Mouse (Mus musculus): ENCODE measurements at regions not wholly inside any gene's neighbourhood (a gene's known extent, or its start where the extent isn't known, plus 50 kb on each side); places are given as distances from the start of the nearest gene placed in this dataset.
"Not testable (repeated sequence)": the region's sequence is repeated elsewhere in the genome, so short reads cannot be mapped to it uniquely, and the experiment has no call there.

- H3K9ac ChIP-seq = no peak overlapping the region
- H3K4me2 ChIP-seq = no peak overlapping the region
- H3K4me3 ChIP-seq = no peak overlapping the region
- WGBS = 83% methylated on average over 3 of the region's 3 CpGs
- no peak overlapping the region for H3K27ac ChIP-seq
- no peaks in the 10 kb centered on the region for H3K9me3 ChIP-seq
- H3K4me1 ChIP-seq = no peaks in the 10 kb centered on the region
- ATAC-seq (ENCODE audit: borderline replicate concordance, extremely low read depth, low FRiP score, low TSS enrichment) = no peak
- H3K27me3 ChIP-seq = no peaks in the 10 kb centered on the region
- H3K36me3 ChIP-seq = no peaks in the 10 kb centered on the region
Observed at GRCm38 (mm10) chr3:60859119-60859515, 143.5 kb upstream of the P2ry1 start.

- not testable (repeated sequence) for H3K36me3 ChIP-seq; H3K9ac ChIP-seq; H3K27ac ChIP-seq; H3K27me3 ChIP-seq; H3K9me3 ChIP-seq; H3K4me1 ChIP-seq; ATAC-seq (ENCODE audit: borderline replicate concordance, extremely low read depth, low FRiP score, low TSS enrichment); H3K4me3 ChIP-seq; H3K4me2 ChIP-seq
- WGBS = 90% methylated on average over 11 of the region's 11 CpGs
Observed at GRCm38 (mm10) chr3:60876858-60877257, 125.7 kb upstream of the P2ry1 start.

DNA sequence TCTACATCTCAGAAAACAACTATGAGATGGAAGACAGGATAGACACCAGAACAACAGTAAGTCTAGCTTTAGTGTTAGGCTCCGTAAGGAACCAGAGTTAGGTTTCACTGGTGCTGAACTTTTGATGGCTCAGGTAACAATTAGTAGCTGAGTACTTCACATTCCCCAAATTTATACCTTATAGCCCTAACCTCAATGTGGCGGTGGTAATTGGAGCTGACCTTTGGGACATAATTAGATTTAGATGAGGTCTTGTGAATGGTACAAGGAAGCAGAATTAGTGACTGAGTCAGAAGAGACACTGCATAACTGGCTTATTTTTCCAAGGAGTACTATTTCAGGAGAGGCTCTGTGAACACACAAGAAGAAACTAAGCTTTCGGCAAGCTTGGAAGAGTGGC lies 123.7 kb upstream of the P2ry1 start:
- Histone ChIP-seq H3K36me3 (no peaks in the 10 kb centered on the region), H3K9me3 (no peaks in the 10 kb centered on the region), H3K4me2 (no peak overlapping the region), H3K27ac (no peak overlapping the region), H3K4me1 (no peaks in the 10 kb centered on the region), H3K4me3 (no peak overlapping the region), H3K27me3 (no peaks in the 10 kb centered on the region), H3K9ac (no peak overlapping the region)
- 93% methylated on average over 3 of the region's 3 CpGs for WGBS
- ATAC-seq (ENCODE audit: borderline replicate concordance, extremely low read depth, low FRiP score, low TSS enrichment) = no peak

DNA sequence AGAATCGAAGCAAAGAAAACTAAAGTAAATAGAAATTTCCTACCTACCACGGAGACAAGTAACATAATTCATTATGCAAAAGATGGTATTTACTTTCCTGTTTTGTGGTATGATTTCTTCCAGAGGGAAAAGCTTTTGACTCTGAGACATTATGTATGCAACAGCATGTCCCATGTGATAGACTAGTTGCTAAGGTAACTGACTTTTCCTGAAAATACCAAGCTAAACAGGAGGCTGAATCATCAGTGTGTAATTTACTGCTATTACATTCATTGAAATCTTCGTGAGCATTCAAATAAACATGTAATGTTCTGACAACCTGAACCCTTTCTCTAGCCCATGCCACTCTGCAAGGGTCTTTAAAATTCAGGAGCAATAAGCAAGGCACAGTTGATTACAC lies 118.6 kb upstream of the P2ry1 start:
- Histone ChIP-seq H3K9me3 (no peaks in the 10 kb centered on the region), H3K9ac (no peak overlapping the region), H3K4me1 (no peaks in the 10 kb centered on the region), H3K27ac (no peak overlapping the region), H3K36me3 (no peaks in the 10 kb centered on the region), H3K27me3 (no peaks in the 10 kb centered on the region), H3K4me2 (no peak overlapping the region), H3K4me3 (no peak overlapping the region)
- ATAC-seq (ENCODE audit: borderline replicate concordance, extremely low read depth, low FRiP score, low TSS enrichment) = no peak
- 57% methylated on average over 3 of the region's 3 CpGs for WGBS

GRCm38 (mm10) chr3:60889191-60889861 lies 113.3 kb upstream of the P2ry1 start:
- no peak for ATAC-seq (ENCODE audit: borderline replicate concordance, extremely low read depth, low FRiP score, low TSS enrichment)
- no peaks in the 10 kb centered on the region for H3K36me3 ChIP-seq
- no peaks in the 10 kb centered on the region for H3K9me3 ChIP-seq
- H3K4me3 ChIP-seq = no peak overlapping the region
- no peaks in the 10 kb centered on the region for H3K4me1 ChIP-seq
- H3K4me2 ChIP-seq = no peak overlapping the region
- no peaks in the 10 kb centered on the region for H3K27me3 ChIP-seq
- no peak overlapping the region for H3K27ac ChIP-seq
- WGBS = 90% methylated on average over 4 of the region's 4 CpGs
- no peak overlapping the region for H3K9ac ChIP-seq

GRCm38 (mm10) chr3:60897628-60898269 lies 104.8 kb upstream of the P2ry1 start:
- H3K27ac ChIP-seq = no peak overlapping the region
- no peaks in the 10 kb centered on the region for H3K36me3 ChIP-seq
- no peaks in the 10 kb centered on the region for H3K9me3 ChIP-seq
- H3K4me3 ChIP-seq = no peak overlapping the region
- H3K4me2 ChIP-seq = no peak overlapping the region
- peak; percentile 81; the same call in 1 of the 2 replicates for ATAC-seq (ENCODE audit: borderline replicate concordance, extremely low read depth, low FRiP score, low TSS enrichment)
- 33% methylated on average over 5 of the region's 5 CpGs for WGBS
- no peak overlapping the region for H3K9ac ChIP-seq
- no peaks in the 10 kb centered on the region for H3K27me3 ChIP-seq
- no peaks in the 10 kb centered on the region for H3K4me1 ChIP-seq

GRCm38 (mm10) chr3:60898720-60899119 lies 103.9 kb upstream of the P2ry1 start:
- 62% methylated on average over 1 of the region's 1 CpGs for WGBS
- Histone ChIP-seq H3K4me1 (no peaks in the 10 kb centered on the region), H3K36me3 (no peaks in the 10 kb centered on the region), H3K4me2 (no peak overlapping the region), H3K27me3 (no peaks in the 10 kb centered on the region), H3K27ac (no peak overlapping the region), H3K4me3 (no peak overlapping the region), H3K9ac (no peak overlapping the region), H3K9me3 (no peaks in the 10 kb centered on the region)
- ATAC-seq (ENCODE audit: borderline replicate concordance, extremely low read depth, low FRiP score, low TSS enrichment) = no peak

DNA sequence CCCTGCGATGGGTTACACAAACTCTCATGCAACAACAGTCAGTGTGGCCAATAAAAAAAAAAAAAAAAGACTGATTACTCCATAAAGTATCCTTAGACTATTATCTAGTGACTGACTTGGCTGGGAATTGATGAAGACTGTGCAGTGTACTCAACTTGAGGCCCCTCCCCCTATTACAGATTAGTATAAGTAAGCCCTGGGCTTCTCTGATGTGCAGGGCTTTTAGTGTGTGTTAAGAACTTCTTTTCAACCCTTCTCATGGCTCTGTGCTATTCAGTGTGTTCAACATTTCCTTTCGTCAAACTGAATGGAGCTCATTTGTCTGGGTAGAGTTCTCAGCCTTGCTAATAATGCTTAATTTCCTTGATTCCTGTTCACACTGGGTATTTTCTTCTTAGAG lies 101.0 kb upstream of the P2ry1 start:
- Histone ChIP-seq H3K4me2 (no peak overlapping the region), H3K9me3 (no peaks in the 10 kb centered on the region), H3K27me3 (no peaks in the 10 kb centered on the region), H3K36me3 (no peaks in the 10 kb centered on the region), H3K9ac (no peak overlapping the region), H3K27ac (no peak overlapping the region), H3K4me1 (no peaks in the 10 kb centered on the region), H3K4me3 (no peak overlapping the region)
- WGBS = 90% methylated on average over 2 of the region's 2 CpGs
- no peak for ATAC-seq (ENCODE audit: borderline replicate concordance, extremely low read depth, low FRiP score, low TSS enrichment)

GRCm38 (mm10) chr3:60916411-60916810 lies 86.2 kb upstream of the P2ry1 start:
- H3K9ac ChIP-seq = no peak overlapping the region
- no peak overlapping the region for H3K27ac ChIP-seq
- H3K4me3 ChIP-seq = no peak overlapping the region
- H3K4me2 ChIP-seq = no peak overlapping the region
- H3K36me3 ChIP-seq = no peaks in the 10 kb centered on the region
- ATAC-seq (ENCODE audit: borderline replicate concordance, extremely low read depth, low FRiP score, low TSS enrichment) = no peak
- no peaks in the 10 kb centered on the region for H3K4me1 ChIP-seq
- no peaks in the 10 kb centered on the region for H3K27me3 ChIP-seq
- no peaks in the 10 kb centered on the region for H3K9me3 ChIP-seq
- 50% methylated on average over 1 of the region's 1 CpGs for WGBS

DNA sequence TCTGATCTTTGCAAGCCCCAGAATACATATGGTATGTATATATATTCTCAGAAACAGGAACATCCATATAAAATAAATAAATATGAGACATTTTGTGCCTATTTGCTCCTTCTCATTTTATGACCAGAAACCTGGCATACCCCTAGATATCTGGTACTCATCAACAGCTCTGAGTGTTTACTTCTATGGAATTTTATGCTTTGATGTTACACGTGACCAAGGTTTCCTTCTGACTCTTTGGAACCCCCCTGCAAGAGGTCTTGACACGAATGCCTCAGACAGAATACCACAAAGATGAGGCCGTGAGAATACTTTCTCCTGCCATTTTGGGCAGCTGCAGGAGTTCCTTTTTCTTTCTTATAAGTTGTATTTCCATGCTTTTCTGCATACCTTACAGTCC lies 85.3 kb upstream of the P2ry1 start:
- H3K36me3 ChIP-seq = no peaks in the 10 kb centered on the region
- H3K4me3 ChIP-seq = no peak overlapping the region
- H3K4me2 ChIP-seq = no peak overlapping the region
- H3K9ac ChIP-seq = no peak overlapping the region
- no peaks in the 10 kb centered on the region for H3K9me3 ChIP-seq
- WGBS = 50% methylated on average over 3 of the region's 3 CpGs
- no peaks in the 10 kb centered on the region for H3K4me1 ChIP-seq
- H3K27ac ChIP-seq = no peak overlapping the region
- no peaks in the 10 kb centered on the region for H3K27me3 ChIP-seq
- no peak for ATAC-seq (ENCODE audit: borderline replicate concordance, extremely low read depth, low FRiP score, low TSS enrichment)

GRCm38 (mm10) chr3:60926024-60926547 lies 76.5 kb upstream of the P2ry1 start:
- H3K27me3 ChIP-seq = no peaks in the 10 kb centered on the region
- no peak for ATAC-seq (ENCODE audit: borderline replicate concordance, extremely low read depth, low FRiP score, low TSS enrichment)
- no peak overlapping the region for H3K9ac ChIP-seq
- no peak overlapping the region for H3K4me3 ChIP-seq
- H3K4me1 ChIP-seq = no peaks in the 10 kb centered on the region
- H3K9me3 ChIP-seq = no peaks in the 10 kb centered on the region
- H3K36me3 ChIP-seq = no peaks in the 10 kb centered on the region
- H3K4me2 ChIP-seq = no peak overlapping the region
- H3K27ac ChIP-seq = no peak overlapping the region
- 85% methylated on average over 9 of the region's 9 CpGs for WGBS

GRCm38 (mm10) chr3:60928910-60929309 lies 73.7 kb upstream of the P2ry1 start:
- ATAC-seq (ENCODE audit: borderline replicate concordance, extremely low read depth, low FRiP score, low TSS enrichment) = no peak
- H3K27me3 ChIP-seq = no peaks in the 10 kb centered on the region
- no peaks in the 10 kb centered on the region for H3K9me3 ChIP-seq
- H3K27ac ChIP-seq = no peak overlapping the region
- H3K4me1 ChIP-seq = no peaks in the 10 kb centered on the region
- no peak overlapping the region for H3K4me2 ChIP-seq
- no peaks in the 10 kb centered on the region for H3K36me3 ChIP-seq
- 46% methylated on average over 4 of the region's 4 CpGs for WGBS
- no peak overlapping the region for H3K9ac ChIP-seq
- H3K4me3 ChIP-seq = no peak overlapping the region

Measured in lung, embryonic 15.5 days (tissue).